Mouse (Mus musculus) testis, adult 2 months (tissue): ENCODE measurements around the gene Wdr73. TPM values are rescaled to one million over a fixed set of nuclear protein-coding genes. Genes with fewer than 3 reads are reported as not detected.

Experiments used
- H3K27ac ChIP-seq: fragments of 200-500 bp; 2 replicates; pipeline ENCODE4 v1.5.1; 2012; ENCODE audit warnings: low read depth, low read length; ENCODE audit not compliant: control insufficient read depth, insufficient read depth
- H3K27me3 ChIP-seq: fragments of 200-500 bp; 2 replicates; pipeline ENCODE4 v1.6.1; 2012; ENCODE audit warnings: mild to moderate bottlenecking, low read length, moderate library complexity; ENCODE audit not compliant: control insufficient read depth, insufficient read depth
- H3K36me3 ChIP-seq: fragments of 200-500 bp; 2 replicates; pipeline ENCODE4 v1.6.1; 2012; ENCODE audit warnings: mild to moderate bottlenecking, low read length; ENCODE audit not compliant: control insufficient read depth, insufficient read depth
- H3K4me1 ChIP-seq: fragments of 200-500 bp; 2 replicates; pipeline ENCODE4 v1.6.1; 2012; ENCODE audit warnings: low read length; ENCODE audit not compliant: control insufficient read depth, insufficient read depth
- H3K4me3 ChIP-seq: fragments of 200-500 bp; 2 replicates; pipeline ENCODE4 v1.5.1; 2012; ENCODE audit warnings: low read depth, mild to moderate bottlenecking, low read length, moderate library complexity, mixed read lengths; ENCODE audit not compliant: control insufficient read depth
- CTCF ChIP-seq: fragments of 200-500 bp; IDR thresholded peaks from 2 replicates; pipeline ENCODE4 v1.5.1; 2012; ENCODE audit warnings: low read depth, mild to moderate bottlenecking, inconsistent platforms, low read length, moderate library complexity; ENCODE audit not compliant: control insufficient read depth, insufficient read depth, insufficient replicate concordance
- POLR2A ChIP-seq: fragments of 200-500 bp; IDR thresholded peaks from 2 replicates; pipeline ENCODE4 v1.6.1; 2012; ENCODE audit warnings: low read depth, mild to moderate bottlenecking, inconsistent platforms, low read length, moderate library complexity; ENCODE audit not compliant: control insufficient read depth
- polyA plus RNA-seq: library from polyadenylated mRNA; depleted of rRNA; stranded (reverse); fragments of >200 nt; gene quantifications from 2 replicates; pipeline ENCODE4 v1.2.3, GENCODE M21; 2012

Gene Wdr73
- polyA plus RNA-seq, 1 experiment: 16.5 TPM

DNA sequence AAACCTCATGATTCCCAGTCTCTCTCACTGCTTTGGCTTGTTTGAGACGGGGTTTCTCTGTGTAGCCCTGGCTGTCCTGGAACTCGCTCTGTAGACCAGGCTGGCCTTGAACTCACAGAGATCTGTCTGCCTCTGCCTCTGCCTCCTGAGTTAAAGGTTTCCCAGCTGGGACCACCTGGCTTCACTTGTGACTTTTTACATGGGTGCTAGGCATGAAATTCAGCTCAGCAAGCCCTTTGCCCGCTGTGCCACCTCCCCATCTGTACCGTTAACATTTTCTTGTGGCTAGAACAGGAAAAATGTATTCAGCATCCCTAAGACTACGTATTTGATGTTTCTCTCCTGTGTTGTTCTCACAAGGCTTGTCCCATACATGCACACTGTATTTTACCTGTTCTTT, 50.5 kb downstream of the Wdr73 start:
- Histone ChIP-seq H3K27me3 (no peaks in the 10 kb centered on the region), H3K4me1 (peaks cover 4% of the 10 kb centered on the region), H3K4me3 (no peak overlapping the region), H3K27ac (no peak overlapping the region), H3K36me3 (no peaks in the 10 kb centered on the region)
- no peak for TF ChIP-seq CTCF
- TF ChIP-seq POLR2A: no peak

DNA sequence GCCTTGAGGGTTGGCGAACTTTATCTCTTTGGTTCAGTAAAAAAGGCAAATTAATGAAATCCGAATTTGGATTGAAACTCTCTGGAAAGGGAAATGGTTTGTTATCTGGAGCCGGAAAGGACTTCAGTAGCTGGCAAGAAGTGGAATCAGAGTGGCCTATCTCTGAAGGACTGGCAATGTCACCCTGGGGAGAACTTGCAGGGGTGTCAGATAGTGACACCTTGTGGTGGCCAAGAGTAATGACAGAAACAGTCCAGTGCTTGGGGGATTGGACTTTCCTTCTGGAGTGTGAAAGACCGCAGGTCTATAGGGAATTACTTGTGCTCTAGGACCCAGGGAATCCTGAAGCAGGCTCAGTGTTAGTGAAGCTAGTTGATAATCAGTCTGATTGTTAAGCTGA, 51.4 kb downstream of the Wdr73 start:
- Histone ChIP-seq H3K4me3 (no peak overlapping the region), H3K27me3 (no peaks in the 10 kb centered on the region), H3K27ac (no peak overlapping the region), H3K4me1 (peaks cover 4% of the 10 kb centered on the region), H3K36me3 (no peaks in the 10 kb centered on the region)
- TF ChIP-seq POLR2A (no peak), CTCF (peak; percentile 52; the same call in 1 of the 2 replicates)

DNA sequence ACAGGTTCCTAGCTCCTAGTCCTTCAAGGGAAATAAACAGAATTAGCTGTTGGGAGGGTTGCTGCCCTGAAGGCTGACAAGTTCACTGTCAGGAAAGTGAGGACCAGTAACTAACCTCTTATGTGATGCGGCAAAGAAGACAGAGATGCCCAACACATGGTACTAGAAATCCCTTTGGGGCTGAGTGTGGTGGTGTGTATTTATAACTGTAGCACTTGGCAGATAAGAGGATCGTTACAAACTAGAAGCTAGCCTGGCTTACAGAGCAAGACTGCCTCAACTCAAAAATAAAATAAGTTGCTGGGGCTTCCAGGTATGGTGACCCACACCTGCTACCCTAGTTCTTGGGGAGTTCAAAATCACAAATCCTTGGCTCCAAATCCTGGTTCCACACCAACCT, 51.8 kb downstream of the Wdr73 start:
- Histone ChIP-seq H3K4me1 (peaks cover 4% of the 10 kb centered on the region), H3K27me3 (no peaks in the 10 kb centered on the region), H3K27ac (no peak overlapping the region), H3K36me3 (no peaks in the 10 kb centered on the region), H3K4me3 (no peak overlapping the region)
- no peak for TF ChIP-seq POLR2A
- TF ChIP-seq CTCF: no peak

DNA sequence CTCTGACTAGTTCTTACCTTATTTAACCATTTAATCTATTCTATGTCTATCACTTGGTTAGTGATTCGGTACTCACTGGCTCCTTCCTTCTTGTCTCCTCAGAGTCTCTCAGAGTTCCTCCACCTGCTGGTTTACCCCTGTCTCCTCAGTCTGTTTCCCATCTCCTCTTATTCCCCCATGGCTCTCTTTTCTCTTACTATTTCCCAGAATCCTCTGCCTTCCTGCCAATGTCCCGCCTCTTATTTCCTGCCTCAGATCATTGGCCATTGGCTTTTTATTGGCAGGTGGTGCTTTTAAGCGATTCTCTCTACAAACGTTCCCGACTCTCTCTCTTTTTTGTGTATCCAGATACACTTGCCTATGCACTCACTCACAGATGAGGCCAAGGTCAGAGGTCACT, 54.4 kb downstream of the Wdr73 start:
- Histone ChIP-seq H3K27me3 (no peaks in the 10 kb centered on the region), H3K4me3 (no peak overlapping the region), H3K4me1 (peaks cover 4% of the 10 kb centered on the region), H3K36me3 (no peaks in the 10 kb centered on the region), H3K27ac (no peak overlapping the region)
- no peak for TF ChIP-seq POLR2A
- TF ChIP-seq CTCF: no peak

DNA sequence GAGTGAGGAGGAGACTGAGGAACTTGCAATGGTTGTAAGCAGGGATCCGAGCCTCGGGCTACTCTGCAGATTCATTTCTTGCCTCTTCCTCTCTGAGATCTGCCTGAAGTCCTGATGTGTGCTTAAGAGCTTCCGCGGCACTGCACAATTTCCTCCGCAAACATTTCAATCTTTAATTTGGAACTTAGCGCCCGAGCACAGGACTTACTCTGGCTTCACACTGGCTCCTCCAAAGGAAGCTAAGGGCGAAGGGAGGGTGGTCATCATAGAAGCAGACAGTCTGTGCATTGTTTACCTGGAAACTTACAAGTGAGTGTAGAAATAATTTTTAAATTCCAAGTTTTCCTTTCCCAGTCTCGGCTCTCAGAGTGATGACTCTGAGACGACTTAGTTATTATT, 54.8 kb downstream of the Wdr73 start:
- peaks cover 4% of the 10 kb centered on the region for H3K4me1 ChIP-seq
- TF ChIP-seq POLR2A: no peak
- no peak for TF ChIP-seq CTCF
- H3K27me3 ChIP-seq: no peaks in the 10 kb centered on the region
- no peaks in the 10 kb centered on the region for H3K36me3 ChIP-seq
- H3K4me3 ChIP-seq: no peak overlapping the region; the same call in 1 of the 2 replicates
- H3K27ac ChIP-seq: no peak overlapping the region

DNA sequence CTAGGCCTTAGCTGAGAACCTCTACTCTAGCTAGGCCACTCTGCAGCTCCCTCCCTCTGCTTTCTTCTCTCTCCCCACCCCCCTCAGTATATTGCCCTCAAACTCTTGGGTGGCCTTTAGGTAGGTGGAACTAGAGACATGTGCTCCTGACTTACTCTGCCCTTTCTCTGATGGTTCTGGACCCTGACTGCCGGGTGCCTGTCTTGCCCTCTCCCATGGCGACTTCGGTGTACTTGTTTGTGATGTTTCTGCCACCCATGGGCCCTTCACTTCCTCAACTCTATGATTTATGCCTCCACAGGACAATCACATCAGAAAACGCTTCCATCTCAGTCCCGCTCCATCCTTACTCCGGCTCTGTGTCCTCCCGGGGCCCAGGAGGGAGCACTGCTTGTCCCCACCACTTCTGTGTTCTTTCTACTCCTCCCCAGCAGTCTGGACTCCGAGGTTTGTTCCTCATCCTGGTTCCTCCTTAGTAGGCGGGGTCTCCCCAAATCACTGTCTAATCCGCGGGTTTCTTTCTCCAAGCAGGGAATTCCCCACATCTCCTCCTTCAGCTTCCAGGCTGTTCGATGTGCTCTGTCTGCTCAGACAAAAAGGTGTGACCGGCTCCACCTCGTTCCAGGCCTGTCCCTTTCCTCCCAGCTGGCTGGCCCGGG, 55.3 kb downstream of the Wdr73 start:
- TF ChIP-seq CTCF (no peak), POLR2A (no peak)
- Histone ChIP-seq H3K27me3 (no peaks in the 10 kb centered on the region), H3K27ac (no peak overlapping the region), H3K4me3 (no peak overlapping the region; the same call in 1 of the 2 replicates), H3K36me3 (no peaks in the 10 kb centered on the region), H3K4me1 (peaks cover 4% of the 10 kb centered on the region)

DNA sequence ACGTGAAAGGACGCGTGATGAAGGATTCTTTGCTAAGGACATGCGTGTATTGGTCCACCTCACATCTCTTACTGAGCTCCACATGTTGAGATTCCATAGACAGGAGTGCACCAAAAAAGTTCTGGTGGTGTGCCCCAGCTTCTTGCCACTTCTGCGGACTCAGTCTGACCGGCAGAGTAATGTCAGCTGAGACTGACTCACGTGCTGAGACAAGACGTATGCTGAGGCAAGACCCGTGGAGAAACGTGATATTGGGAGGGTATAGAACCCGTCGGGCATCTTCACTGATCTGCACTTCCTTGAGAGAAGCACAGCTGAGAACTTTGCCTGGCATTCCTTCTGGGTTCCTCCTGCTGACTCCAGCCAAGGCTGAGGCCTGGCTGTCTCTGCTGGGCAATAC, 56.4 kb downstream of the Wdr73 start:
- TF ChIP-seq POLR2A (no peak), CTCF (no peak)
- Histone ChIP-seq H3K36me3 (no peaks in the 10 kb centered on the region), H3K4me3 (no peak overlapping the region), H3K4me1 (peaks cover 4% of the 10 kb centered on the region), H3K27me3 (no peaks in the 10 kb centered on the region), H3K27ac (no peak overlapping the region)
